ENCODE assay signal across 31 mouse cellular contexts in the genomic region with DNA sequence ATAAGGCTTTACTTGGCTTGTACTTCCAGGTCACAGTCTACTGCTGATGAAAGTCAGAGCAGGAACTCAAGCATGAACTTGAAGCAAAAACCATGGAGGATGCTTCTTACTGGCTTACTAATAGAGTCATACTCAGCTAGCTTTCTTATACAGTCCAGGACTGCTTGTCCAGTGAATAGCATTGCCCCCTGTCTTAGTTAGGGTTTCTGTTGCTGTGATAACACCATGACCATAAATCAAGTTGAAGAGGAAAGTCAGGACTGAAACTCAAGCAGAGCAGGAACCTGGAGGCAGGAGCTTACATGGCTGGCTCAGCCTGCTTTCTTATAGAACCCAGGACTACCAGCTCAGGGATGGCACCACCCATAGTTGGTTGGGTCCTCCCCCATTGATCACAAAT.
"Had no signal": no experiment of that assay in that cellular context is flagged by ENCODE, and none has a peak within 500 bp of the region (broad histone marks: within the 10 kb centered on the region; RNA-seq: fewer than 3 reads in every experiment).

No protein-coding gene starts in this region.

- H3K9me3 ChIP-seq: heart, embryonic 10.5 days; heart, embryonic 15.5 days; hindbrain, embryonic 12.5 days; hindbrain, embryonic 13.5 days; hindbrain, embryonic 15.5 days; intestine, embryonic 15.5 days had no signal

- H3K27me3 ChIP-seq: heart, embryonic 12.5 days; heart, embryonic 13.5 days; heart, embryonic 15.5 days; hindbrain, embryonic 12.5 days; hindbrain, embryonic 13.5 days; hindbrain, embryonic 15.5 days; intestine, embryonic 15.5 days had no signal

- H3K4me3 ChIP-seq: heart, adult 2 months; heart, embryonic 10.5 days; heart, embryonic 12.5 days; heart, embryonic 13.5 days; heart, embryonic 15.5 days; hindbrain, embryonic 10.5 days; hindbrain, embryonic 12.5 days; hindbrain, embryonic 13.5 days; hindbrain, embryonic 15.5 days; intestine, embryonic 15.5 days; layer of hippocampus, adult 2 months; left cerebral cortex, adult 2 months had no signal

- H3K4me1 ChIP-seq: heart, embryonic 10.5 days; heart, embryonic 12.5 days; heart, embryonic 13.5 days; heart, embryonic 15.5 days; hindbrain, embryonic 10.5 days; hindbrain, embryonic 12.5 days; hindbrain, embryonic 15.5 days; intestine, embryonic 15.5 days had no signal

- DNase-seq: heart, adult 2 months; heart, postnatal 14 days; heart, postnatal 36 days; heart, postnatal 4 days; kidney, adult 2 months; kidney, adult 8-10 months; kidney, adult 9 months; kidney, postnatal 10 days; kidney, postnatal 14 days; kidney, postnatal 25 days; kidney, postnatal 36 days; layer of hippocampus, adult 9-11 months; layer of hippocampus, postnatal 36 days had no signal

- H3K36me3 ChIP-seq: heart, embryonic 10.5 days; heart, embryonic 12.5 days; heart, embryonic 13.5 days; heart, embryonic 15.5 days; hindbrain, embryonic 10.5 days; hindbrain, embryonic 12.5 days; hindbrain, embryonic 13.5 days; hindbrain, embryonic 15.5 days; intestine, embryonic 15.5 days had no signal

- H3K9ac ChIP-seq: heart, embryonic 12.5 days; heart, embryonic 13.5 days; heart, embryonic 15.5 days; hindbrain, embryonic 12.5 days; hindbrain, embryonic 13.5 days; hindbrain, embryonic 14.5 days; hindbrain, embryonic 15.5 days; intestine, embryonic 15.5 days had no signal

- ATAC-seq: hindbrain, embryonic 16.5 days; hindbrain, postnatal 0 days; inflammation-experienced regulatory T-cells, adult 6 months; intestine, embryonic 15.5 days; intestine, embryonic 16.5 days; intestine, postnatal 0 days had no signal

- H3K4me2 ChIP-seq: heart, embryonic 11.5 days; heart, embryonic 12.5 days; heart, embryonic 13.5 days; heart, embryonic 15.5 days; hindbrain, embryonic 12.5 days; hindbrain, embryonic 13.5 days; hindbrain, embryonic 14.5 days; hindbrain, embryonic 15.5 days; intestine, embryonic 15.5 days had no signal

- H3K27ac ChIP-seq: heart, adult 2 months; heart, embryonic 10.5 days; heart, embryonic 13.5 days; heart, embryonic 15.5 days; hindbrain, embryonic 10.5 days; hindbrain, embryonic 12.5 days; hindbrain, embryonic 13.5 days; hindbrain, embryonic 14.5 days; hindbrain, embryonic 15.5 days; hindbrain, postnatal 0 days; intestine, embryonic 15.5 days; layer of hippocampus, adult 2 months; left cerebral cortex, adult 2 months had no signal
